Mouse (Mus musculus) myocyte (in vitro differentiated cells): Measurements from ENCODE around the gene Ttl. TPM values are rescaled to one million over a fixed set of nuclear protein-coding genes. Genes with fewer than 3 reads are reported as not detected.

Source experiments
- H3K27me3 ChIP-seq: one replicate; pipeline ENCODE4 v1.6.1; 2011; ENCODE audit not compliant: control insufficient read depth, insufficient read depth, insufficient read length
- H3K36me3 ChIP-seq: one replicate; pipeline ENCODE4 v1.6.1; 2011; ENCODE audit not compliant: control insufficient read depth, insufficient read depth
- H3K4me2 ChIP-seq: one replicate; pipeline ENCODE4 v1.6.1; 2011; ENCODE audit warnings: low read depth, control low read depth
- H3K4me3 ChIP-seq: one replicate; pipeline ENCODE4 v1.5.1; 2011; ENCODE audit warnings: mild to moderate bottlenecking, control low read depth, moderate library complexity
- H3K79me2 ChIP-seq: one replicate; pipeline ENCODE4 v1.6.1; 2011; ENCODE audit not compliant: control insufficient read depth, insufficient read depth
- H3ac ChIP-seq: one replicate; pipeline ENCODE4 v1.6.1; 2011; ENCODE audit not compliant: control insufficient read depth, insufficient read length
- CEBPB ChIP-seq: IDR thresholded peaks from 2 replicates; pipeline ENCODE4 v1.6.1; 2011; ENCODE audit warnings: mild to moderate bottlenecking, moderate library complexity; ENCODE audit not compliant: poor library complexity, insufficient read depth, severe bottlenecking
- E2F4 ChIP-seq: IDR thresholded peaks from one replicate; pipeline ENCODE4 v1.6.1; 2011; ENCODE audit warnings: mild to moderate bottlenecking, control low read depth, moderate library complexity; ENCODE audit not compliant: insufficient read depth
- MAX ChIP-seq: IDR thresholded peaks from one replicate; pipeline ENCODE4 v1.6.1; 2011; ENCODE audit warnings: low read depth, mild to moderate bottlenecking, control low read depth
- MYOD1 ChIP-seq, 3 experiments: IDR thresholded peaks; one replicate each; pipeline ENCODE4 v1.6.1; 2011; ENCODE audit warnings: control low read depth in 2 of 3, low read depth in 2 of 3, mild to moderate bottlenecking in 2 of 3, moderate library complexity in 1 of 3; ENCODE audit not compliant: insufficient read length in 2 of 3, control insufficient read depth in 1 of 3
- MYOG ChIP-seq, 3 experiments: IDR thresholded peaks; one replicate each; pipeline ENCODE4 v1.6.1; 2011; ENCODE audit warnings: control low read depth in 2 of 3, low read depth in 2 of 3, mild to moderate bottlenecking in 2 of 3; ENCODE audit not compliant: insufficient read length in 2 of 3, control insufficient read depth in 1 of 3, insufficient read depth in 1 of 3
- POLR2A ChIP-seq: IDR thresholded peaks from one replicate; pipeline ENCODE4 v1.6.1; 2011; ENCODE audit warnings: low read depth, mild to moderate bottlenecking, control low read depth, moderate library complexity; ENCODE audit not compliant: insufficient read length
- POLR2AphosphoS2 ChIP-seq: IDR thresholded peaks from one replicate; pipeline ENCODE4 v1.6.1; 2011; ENCODE audit warnings: low read depth, control low read depth; ENCODE audit not compliant: insufficient read length
- REST ChIP-seq: IDR thresholded peaks from one replicate; pipeline ENCODE4 v1.6.1; 2011; ENCODE audit warnings: mild to moderate bottlenecking, control low read depth, moderate library complexity; ENCODE audit not compliant: insufficient read depth, insufficient read length
- SRF ChIP-seq: IDR thresholded peaks from one replicate; pipeline ENCODE4 v1.6.1; 2011; ENCODE audit warnings: low read depth; ENCODE audit not compliant: control insufficient read depth, insufficient read length
- TCF12 ChIP-seq: IDR thresholded peaks from one replicate; pipeline ENCODE4 v1.6.1; 2011; ENCODE audit warnings: mild to moderate bottlenecking, control low read depth; ENCODE audit not compliant: poor library complexity, insufficient read depth, severe bottlenecking
- TCF3 ChIP-seq: IDR thresholded peaks from one replicate; pipeline ENCODE4 v1.6.1; 2011; ENCODE audit warnings: low read depth, control low read depth; ENCODE audit not compliant: insufficient read length
- USF1 ChIP-seq: IDR thresholded peaks from one replicate; pipeline ENCODE4 v1.6.1; 2011; ENCODE audit warnings: low read depth, mild to moderate bottlenecking, control low read depth, moderate library complexity
- polyA plus RNA-seq: library from polyadenylated mRNA; unstranded; fragments of >200 nt; fragmentation: generic; extraction: Trizol; gene quantifications from one replicate; pipeline ENCODE4 v1.2.1, GENCODE M21; 2012; ENCODE audit warnings: missing spikeins

The Ttl gene
- polyA plus RNA-seq, 1 experiment = 9.9 TPM

DNA sequence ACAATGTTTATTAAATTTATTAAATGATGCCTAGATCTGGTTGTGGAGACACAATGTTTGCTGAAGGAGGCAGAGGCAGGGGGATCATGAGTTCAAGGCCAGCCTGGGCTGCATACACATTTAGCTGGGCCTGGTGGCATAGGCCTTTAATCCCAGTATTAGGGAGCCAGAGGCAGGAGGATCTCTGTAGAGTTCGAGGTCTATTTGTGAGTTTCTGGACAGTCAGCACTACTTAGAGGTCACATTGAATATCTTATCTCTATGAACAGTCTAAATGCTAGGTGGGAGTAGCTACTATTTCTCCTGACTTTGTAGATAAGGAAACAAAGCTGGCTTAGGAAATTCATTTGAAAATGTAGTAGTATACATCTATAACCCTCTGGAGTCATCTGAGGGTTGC, 21.8 kb downstream of the Ttl start:
- Histone ChIP-seq H3K4me3 (no peak overlapping the region), H3K79me2 (no peaks in the 10 kb centered on the region), H3K36me3 (peaks cover 11% of the 10 kb centered on the region), H3ac (no peak overlapping the region), H3K4me2 (no peak overlapping the region), H3K27me3 (no peaks in the 10 kb centered on the region)
- no peak for TF ChIP-seq MAX
- TF ChIP-seq TCF12 = no peak
- no peak for TF ChIP-seq POLR2AphosphoS2
- TF ChIP-seq MYOG (IDR thresholded peaks at IDR 0.05; ENCODE audit: control insufficient read depth in 1 of 3, insufficient read depth in 1 of 3, insufficient read length in 2 of 3, low read depth in 2 of 3) = no peak
- no peak for TF ChIP-seq POLR2A
- no peak for TF ChIP-seq USF1
- TF ChIP-seq CEBPB = no peak
- TF ChIP-seq SRF = no peak
- TF ChIP-seq TCF3 = no peak
- no peak for TF ChIP-seq E2F4
- no peak for TF ChIP-seq MYOD1 (IDR thresholded peaks at IDR 0.05; ENCODE audit: control insufficient read depth in 1 of 3, insufficient read length in 2 of 3, low read depth in 2 of 3)
- no peak for TF ChIP-seq REST

DNA sequence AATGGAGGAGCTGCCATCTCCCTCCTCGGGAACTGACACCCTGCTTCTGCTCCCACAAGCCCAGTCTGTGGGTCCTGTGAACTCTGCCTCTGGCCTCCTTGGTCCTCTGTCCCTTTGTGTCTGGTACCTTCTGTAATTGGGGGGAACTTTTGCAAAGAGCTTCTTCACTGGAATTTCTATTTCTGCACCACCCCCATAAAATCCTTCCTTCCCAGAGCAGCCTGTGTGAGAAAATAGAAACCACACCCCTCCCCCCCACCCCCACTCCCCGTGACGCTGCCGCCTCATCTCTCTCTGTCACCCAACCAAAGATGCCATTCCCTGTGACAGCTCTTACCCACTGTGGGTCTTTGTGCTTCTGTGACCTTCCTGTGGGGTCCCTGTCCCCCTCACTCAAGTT, 24.6 kb downstream of the Ttl start:
- Histone ChIP-seq H3K36me3 (peaks cover 12% of the 10 kb centered on the region), H3K27me3 (no peaks in the 10 kb centered on the region), H3K79me2 (no peaks in the 10 kb centered on the region), H3ac (no peak overlapping the region), H3K4me2 (no peak overlapping the region), H3K4me3 (no peak overlapping the region)
- TF ChIP-seq MYOG (IDR thresholded peaks at IDR 0.05; ENCODE audit: control insufficient read depth in 1 of 3, insufficient read depth in 1 of 3, insufficient read length in 2 of 3, low read depth in 2 of 3) (no peak), MAX (no peak), POLR2AphosphoS2 (no peak)

DNA sequence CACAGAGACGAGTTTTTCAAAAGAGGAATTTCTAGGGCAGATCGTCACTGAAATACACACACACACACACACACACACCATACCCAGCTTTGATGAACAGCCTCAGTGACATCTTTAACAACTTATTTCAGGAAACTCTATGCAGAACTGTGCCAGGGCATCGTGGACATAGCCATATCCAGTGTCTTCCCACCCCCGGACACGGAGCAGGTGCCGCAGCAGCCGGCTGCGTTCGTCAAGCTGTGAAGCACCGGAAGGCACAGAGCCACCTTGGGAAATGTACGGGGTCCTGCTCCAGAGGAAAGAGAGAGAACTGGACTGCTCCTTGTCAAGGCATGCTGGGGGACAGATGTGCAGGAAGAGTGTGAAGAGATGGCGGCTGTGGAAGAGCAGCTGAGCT, 27.1 kb downstream of the Ttl start:
- Histone ChIP-seq H3K36me3 (peaks cover 8% of the 10 kb centered on the region), H3ac (no peak overlapping the region), H3K4me2 (no peak overlapping the region), H3K4me3 (no peak overlapping the region), H3K79me2 (no peaks in the 10 kb centered on the region), H3K27me3 (no peaks in the 10 kb centered on the region)
- TF ChIP-seq MYOG (IDR thresholded peaks at IDR 0.05; ENCODE audit: control insufficient read depth in 1 of 3, insufficient read depth in 1 of 3, insufficient read length in 2 of 3, low read depth in 2 of 3) (peak in 1 of 3 experiments; percentile 20), POLR2A (no peak), CEBPB (no peak), MYOD1 (IDR thresholded peaks at IDR 0.05; ENCODE audit: control insufficient read depth in 1 of 3, insufficient read length in 2 of 3, low read depth in 2 of 3) (peak in 2 of 3 experiments; percentile 56 to 85)

DNA sequence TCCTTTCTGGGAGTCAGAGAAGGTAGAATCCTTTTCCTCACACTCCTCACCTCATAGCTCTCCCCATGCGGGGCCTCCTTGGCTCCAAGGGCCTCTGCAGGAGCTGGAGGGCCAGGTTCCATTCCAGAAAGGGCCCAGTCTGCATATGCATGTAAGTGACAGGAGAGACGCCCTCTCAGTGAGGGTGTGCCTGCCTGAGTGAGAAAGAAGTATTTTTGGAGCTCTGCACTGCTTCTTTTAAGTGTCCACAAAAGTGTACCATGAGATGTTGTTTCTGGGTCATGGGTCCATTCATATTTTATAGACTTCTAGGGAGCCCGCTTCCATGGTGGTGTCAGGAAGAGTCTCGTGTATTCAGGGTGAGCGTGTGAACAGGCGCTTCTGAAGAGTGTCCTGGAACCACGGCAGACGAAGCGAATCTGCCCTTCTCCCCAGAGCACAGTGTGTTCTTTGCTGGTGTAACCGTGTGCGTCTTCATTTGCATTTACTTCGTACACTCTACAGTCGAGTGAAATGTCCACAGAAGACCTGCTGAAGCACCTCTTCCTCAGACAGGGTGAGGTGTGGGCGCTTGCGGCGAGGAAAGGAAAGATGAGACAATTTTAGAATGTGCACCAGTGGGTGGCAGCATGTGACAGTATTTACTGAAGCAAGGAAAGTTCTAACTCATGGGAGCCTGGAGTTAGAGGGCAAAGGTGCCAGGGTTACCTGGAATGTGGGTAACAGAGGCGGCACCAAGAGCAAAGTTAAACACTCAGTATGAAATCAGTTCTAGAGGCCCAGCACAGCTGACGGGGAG, 28.4 kb downstream of the Ttl start:
- no peak overlapping the region for H3K4me2 ChIP-seq
- H3K36me3 ChIP-seq = peaks cover 8% of the 10 kb centered on the region
- H3K27me3 ChIP-seq = no peaks in the 10 kb centered on the region
- TF ChIP-seq POLR2A (no peak), POLR2AphosphoS2 (no peak), TCF3 (no peak), CEBPB (no peak), USF1 (no peak), MYOG (IDR thresholded peaks at IDR 0.05; ENCODE audit: control insufficient read depth in 1 of 3, insufficient read depth in 1 of 3, insufficient read length in 2 of 3, low read depth in 2 of 3) (no peak), SRF (no peak), MYOD1 (IDR thresholded peaks at IDR 0.05; ENCODE audit: control insufficient read depth in 1 of 3, insufficient read length in 2 of 3, low read depth in 2 of 3) (no peak), TCF12 (no peak), E2F4 (no peak), REST (no peak), MAX (no peak)
- H3K4me3 ChIP-seq = no peak overlapping the region
- no peak overlapping the region for H3ac ChIP-seq
- no peaks in the 10 kb centered on the region for H3K79me2 ChIP-seq

- peak; percentile 93 for TF ChIP-seq POLR2A
- TF ChIP-seq MYOG (IDR thresholded peaks at IDR 0.05; ENCODE audit: control insufficient read depth in 1 of 3, insufficient read depth in 1 of 3, insufficient read length in 2 of 3, low read depth in 2 of 3) = peak in 1 of 3 experiments; percentile 6
- TF ChIP-seq MAX = no peak
- peak; percentile 95 for TF ChIP-seq POLR2AphosphoS2
- TF ChIP-seq REST = no peak
- Histone ChIP-seq H3K4me3 (peak within 1 kb of the TSS; percentile 58), H3K27me3 (no peaks in the 10 kb centered on the region), H3K4me2 (peak within 1 kb of the TSS; percentile 98), H3K36me3 (no peaks in the 10 kb centered on the region), H3K79me2 (peaks cover 13% of the 10 kb centered on the region), H3ac (peak within 1 kb of the TSS; percentile 12)
These were observed 35.1 kb downstream of the Ttl start, which contains the start of gene Polr1b for GRCm38 (mm10) chr2:129100784-129101310. Polr1b (plus strand) TSS chr2:129100995.
